Mouse (Mus musculus): ENCODE data around the gene Pom121l12. TPM values are rescaled to one million over a fixed set of nuclear protein-coding genes. Genes with fewer than 3 reads are reported as not detected.

Pom121l12 gene
- not detected in 2 replicates for polyA plus RNA-seq (2015; fragmentation: Nextera tagmentation; extraction: Ambion mirVana)

DNA sequence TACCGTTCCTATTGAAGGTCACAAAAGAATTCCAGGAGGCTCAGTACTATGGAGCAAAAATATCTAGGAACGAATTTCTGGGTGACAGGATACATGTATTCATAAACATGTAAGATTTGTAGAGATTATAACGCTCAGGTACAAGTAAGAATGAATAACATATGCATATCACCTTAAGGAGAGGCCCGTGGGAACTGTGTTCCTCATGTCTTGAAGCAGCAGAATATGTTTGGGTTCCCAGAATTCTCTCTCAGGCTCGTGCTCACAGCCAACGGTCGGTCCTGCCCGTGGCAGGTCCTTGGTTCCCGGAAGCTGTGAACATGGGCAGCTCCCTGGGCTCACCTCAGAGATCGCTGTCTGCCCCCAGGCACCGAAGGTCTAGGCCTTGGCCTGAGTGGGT, at the start of gene Pom121l12:
Gene Pom121l12 (plus strand): TSS at position 301 of the 400 bp plus-strand sequence.

Data from neural tube, postnatal 0 days (tissue).